Mouse (Mus musculus): ENCODE results near the gene 6430550D23Rik.

DNA sequence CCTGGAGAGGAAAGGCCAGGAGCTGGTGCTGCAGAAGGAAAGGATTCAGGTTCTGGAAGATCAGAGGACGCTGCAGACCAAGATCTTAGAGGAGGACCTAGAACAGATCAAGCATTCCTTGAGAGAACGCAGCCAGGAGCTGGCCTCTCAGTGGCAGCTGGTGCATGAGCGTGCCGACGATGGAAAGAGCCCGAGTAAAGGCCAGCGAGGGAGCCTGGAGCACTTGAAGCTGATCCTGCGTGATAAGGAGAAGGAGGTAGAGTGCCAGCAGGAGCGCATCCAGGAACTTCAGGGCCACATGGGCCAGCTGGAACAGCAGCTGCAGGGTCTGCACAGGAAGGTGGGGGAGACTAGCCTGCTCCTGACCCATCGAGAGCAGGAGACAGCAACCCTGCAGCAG is 16.6 kb downstream of the 6430550D23Rik start:
- no peak for TF ChIP-seq POLR2A (IDR thresholded peaks at IDR 0.05; ENCODE audit: extremely low read depth, insufficient read depth, low read length)
- no peak for TF ChIP-seq CTCF (IDR thresholded peaks at IDR 0.05; ENCODE audit: extremely low read depth, insufficient read depth, low read length)

All from cortical plate, adult 2 months (tissue).